Mouse (Mus musculus) cerebellum, postnatal 36 days (tissue): ENCODE data around the gene Sars.
A peak's percentile ranks its signal among the peaks of the same experiment; 100 is the strongest.

ENCODE experiments used
- DNase-seq, 2 experiments: peaks; one replicate each; pipeline ENCODE4 v3.0.0; 2021 to 2022; ENCODE audit warnings: mixed read lengths in 2 of 2

The Sars gene

DNA sequence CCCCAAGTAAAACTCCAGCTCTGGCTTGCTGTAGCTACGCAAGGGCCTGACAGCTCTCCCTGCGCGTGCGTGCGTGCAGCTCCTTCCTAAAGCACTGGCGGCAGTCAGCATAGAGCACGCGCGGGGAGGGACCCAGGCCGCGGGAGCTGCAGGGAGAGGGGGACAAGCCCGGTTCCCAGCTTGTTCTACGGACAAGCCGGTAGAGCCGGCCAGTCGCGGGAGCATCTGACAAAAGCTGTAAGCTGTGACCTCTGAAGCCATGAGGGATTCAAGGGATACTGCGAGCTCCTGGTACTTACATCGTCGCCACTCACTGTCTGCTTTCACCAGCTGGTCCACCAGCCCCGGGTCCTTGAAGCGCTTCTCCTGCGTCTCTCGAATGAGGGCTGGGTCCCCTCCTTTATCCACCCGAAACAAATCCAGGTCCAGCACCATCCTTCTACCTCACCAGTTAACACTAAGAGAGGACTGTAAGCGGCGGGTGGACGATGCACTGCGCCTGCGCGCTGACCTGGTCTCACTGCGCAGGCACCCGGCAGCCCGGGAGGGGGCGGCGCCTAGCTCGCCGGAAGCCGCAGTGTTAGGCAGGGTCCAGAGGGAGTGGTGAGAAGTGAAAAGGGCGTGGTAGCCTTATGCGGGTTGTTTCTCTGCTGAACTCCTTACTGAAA is at the start of gene Sars:
Gene Sars (minus strand): TSS at position 512 of the 668 bp plus-strand sequence.
- DNase-seq = peak; percentile 91 to 93

GRCm38 (mm10) chr3:108489968-108490367 is 45.0 kb upstream of the Sars start:
- DNase-seq = no peak

DNA sequence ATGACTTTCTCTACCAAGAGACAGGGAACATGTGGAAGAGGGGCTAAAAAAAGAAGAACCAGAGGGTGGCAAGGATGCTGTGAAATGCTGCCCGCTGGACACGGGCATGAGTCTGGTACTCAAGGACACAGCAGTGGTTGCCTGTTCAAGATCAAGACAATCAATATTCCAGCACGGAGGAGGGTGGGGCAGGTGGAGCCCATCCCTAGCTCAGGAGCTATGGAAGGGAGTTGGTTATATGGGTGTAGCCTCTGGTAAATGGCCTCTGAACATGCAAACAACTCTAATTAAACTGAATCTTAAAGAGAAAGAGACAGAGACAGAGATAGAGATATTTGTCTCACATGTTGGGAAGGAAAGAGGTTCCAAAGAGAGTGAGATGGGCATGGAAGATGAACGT is 39.7 kb upstream of the Sars start:
- DNase-seq = no peak

DNA sequence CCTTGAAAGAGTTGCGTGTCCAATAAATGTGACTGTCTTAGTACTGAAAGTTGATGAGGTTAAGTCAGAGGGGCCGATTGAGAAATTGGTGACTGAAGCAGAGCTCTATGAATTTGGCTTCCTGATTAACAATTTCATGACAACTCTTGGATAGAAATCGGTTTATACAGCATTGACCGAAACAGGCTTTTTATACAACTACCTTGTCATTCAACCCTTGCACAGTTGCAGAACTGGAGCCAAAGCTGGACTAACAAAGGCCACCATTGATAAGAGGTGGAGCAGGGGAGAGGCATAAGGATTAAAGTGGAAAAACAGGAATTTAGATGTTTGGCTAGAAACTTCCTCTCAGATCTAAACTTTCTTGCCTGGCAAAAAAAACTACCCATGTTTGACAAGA is 33.8 kb upstream of the Sars start:
- no peak for DNase-seq

DNA sequence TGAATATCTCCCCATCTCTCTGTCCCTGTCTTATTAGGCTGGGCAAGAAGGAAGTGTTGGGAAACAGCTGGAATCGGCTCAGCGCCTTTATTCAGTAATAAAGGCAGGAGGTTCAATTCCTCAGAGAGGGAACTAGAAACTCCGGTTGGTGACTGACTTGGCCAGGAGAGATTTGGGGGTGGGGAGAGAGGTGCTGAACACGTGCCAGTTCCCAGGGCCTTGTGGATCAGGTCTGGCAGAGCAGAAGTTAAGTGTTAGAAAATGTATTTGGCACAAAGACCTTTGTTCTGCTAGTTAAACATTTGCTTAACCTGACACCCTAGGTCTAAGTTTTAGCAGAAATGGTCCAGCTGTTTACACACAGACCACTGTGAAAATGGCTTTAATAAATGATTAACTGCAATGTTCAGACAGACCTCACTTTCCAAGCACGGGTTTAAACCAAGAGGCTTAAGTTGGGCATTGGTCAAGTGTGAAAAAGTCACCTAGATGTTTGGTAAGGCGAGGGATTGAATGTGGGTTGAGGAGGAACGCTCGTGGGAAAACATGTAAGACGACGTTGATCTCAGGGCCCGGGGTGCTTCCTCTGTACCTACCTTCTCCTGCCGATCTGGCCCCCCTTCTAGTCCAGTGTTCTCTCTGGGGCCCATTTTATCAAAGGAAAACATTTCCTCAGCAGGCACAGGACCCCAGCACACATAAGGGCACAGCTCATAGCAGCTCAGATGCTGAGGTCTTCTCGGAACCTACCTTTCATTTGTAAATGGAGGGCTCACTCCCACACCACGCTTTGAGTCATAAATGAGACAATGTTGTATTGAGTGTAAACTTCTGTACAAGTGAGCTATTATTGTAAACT is 32.0 kb upstream of the Sars start:
- no peak for DNase-seq

- no peak for DNase-seq
Observed at GRCm38 (mm10) chr3:108475496-108475895, 30.5 kb upstream of the Sars start.

GRCm38 (mm10) chr3:108474969-108475368 is 30.0 kb upstream of the Sars start:
- DNase-seq = no peak

DNA sequence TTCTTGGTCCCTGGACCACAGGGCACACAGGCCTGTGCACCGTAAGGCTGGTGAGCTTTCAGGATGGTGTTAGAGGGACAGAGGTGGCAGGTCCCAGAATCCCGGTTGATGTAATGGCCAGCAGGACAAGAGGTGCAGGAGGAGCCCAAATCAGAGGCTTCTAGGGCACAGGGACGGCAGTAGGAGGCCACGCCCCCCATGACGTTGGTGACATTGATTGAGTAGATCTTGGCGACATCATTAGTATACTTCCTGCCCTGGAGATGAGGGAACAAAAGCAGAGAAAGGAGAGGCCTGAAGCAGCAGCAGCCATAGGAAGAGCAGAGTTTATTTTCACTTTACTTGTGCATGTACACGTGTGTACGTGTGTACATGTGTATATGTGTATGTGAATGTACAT is 22.8 kb upstream of the Sars start:
- DNase-seq = no peak

GRCm38 (mm10) chr3:108466425-108466824 is 21.4 kb upstream of the Sars start:
- peak; percentile 22 to 31 for DNase-seq

DNA sequence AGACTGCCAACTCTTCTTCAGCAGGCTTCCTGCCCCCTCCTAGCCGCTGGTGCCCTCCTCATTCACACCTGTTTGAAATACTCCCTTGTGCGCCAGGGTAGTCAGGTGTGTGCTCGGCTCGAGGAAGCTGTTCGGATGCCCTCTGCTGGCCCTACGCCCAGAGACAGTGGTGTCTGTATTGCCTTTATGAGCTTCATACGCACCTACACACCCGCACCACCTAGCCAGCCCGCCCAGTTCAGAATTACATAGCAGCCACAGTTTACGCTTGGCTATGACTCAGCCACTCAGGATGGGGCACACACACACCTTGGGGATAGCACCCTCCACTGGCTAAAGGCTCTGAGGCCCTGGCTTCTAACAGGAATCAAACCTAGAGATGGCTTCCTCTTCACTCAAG is 13.9 kb upstream of the Sars start:
- no peak for DNase-seq

DNA sequence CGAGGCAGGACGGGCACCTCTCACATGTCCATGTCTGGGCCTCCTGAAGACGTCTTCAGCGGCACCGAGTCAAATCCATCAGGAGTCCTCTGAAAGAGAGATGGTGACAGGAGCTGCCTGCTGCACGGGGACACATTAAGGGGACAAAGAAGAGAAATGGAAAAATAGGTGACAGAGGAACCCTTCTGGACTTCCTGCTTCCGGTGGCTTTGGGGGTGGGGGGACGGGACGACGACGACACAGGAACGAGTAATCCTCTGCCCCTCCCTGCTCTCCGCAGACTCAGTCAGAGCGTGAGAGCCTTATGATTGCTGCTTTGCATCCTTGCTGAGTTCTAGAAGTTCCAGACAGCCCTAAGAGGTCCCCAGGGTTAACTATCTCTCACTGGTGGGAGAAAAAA is 13.4 kb upstream of the Sars start:
- DNase-seq = no peak

DNA sequence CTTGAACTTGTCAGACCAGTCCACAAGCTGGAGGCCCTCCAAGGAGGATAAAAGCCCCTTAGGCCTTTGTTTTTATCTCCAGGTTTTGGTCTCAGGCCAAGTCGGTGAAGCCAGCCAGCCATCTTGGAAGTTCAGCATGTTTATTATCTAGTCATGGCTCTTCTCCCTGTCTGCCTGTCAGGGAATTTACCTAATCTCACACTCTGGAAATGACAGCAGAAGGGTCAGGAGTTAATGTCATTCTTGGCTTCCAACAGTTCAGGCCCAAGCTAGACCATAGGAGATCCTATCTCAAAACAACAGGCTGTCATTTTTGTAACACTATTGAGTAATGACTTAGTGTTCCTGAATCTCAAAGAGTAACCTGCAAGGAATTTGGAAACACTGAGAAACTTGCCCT is 9.2 kb upstream of the Sars start:
- DNase-seq = no peak

DNA sequence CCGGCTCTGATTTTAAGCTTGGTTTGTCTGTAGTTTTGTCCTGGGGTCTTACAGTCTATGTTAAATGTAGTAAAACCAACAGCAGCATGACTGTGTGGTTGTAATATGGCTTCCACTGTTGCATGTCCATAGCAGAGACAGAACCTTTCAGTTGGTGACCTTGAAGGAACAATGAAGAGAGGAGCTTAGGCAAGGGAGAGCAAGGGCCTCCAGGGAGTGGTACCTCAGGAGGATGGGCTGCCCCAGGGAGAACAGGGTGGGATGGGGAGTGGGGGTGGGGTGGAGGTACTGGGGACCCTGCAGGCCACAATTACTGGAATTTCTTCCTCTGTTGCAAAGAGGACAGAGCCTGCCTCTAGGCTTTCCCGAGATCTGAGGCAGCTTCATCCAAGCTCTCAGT is 7.0 kb upstream of the Sars start:
- no peak for DNase-seq

DNA sequence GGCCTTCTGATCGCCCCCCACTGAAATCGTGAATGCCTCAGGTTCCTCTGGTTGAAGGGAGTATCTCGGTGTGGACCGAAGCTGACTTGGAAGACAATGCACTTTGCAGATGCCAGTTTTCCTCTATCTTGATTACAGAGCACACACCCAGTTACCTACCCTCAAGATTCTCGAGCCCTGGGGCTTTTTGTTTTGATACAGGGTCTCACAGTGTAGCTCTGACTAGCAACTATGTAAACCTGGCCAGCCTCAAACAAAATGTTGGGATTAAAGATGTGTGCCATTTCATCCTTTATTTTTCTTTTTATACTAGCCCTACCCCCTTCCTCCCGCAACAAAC is 327 bp upstream of the Sars start:
- DNase-seq = no peak

DNA sequence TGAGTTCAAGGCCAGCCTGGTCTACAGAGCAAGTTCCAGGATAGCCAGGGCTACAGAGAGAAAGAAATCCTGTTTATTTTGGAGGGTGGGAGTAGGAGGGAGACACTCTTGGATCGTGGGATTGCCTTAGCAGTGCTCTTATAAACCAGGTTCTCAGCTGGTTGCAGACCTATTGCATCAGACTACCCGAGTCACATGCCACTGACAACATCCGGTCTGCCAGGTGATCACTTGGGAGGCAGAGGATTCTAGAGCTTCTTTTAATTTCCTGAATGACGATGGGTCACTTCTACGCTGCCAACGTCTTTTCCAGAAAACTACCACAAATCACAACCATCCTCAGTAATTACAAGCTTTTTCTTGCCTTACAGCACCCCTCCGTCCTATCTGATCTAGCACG is 980 bp downstream of the Sars start:
- DNase-seq = peak; percentile 28 to 30

- DNase-seq = no peak
Observed at GRCm38 (mm10) chr3:108436380-108436714, 8.7 kb downstream of the Sars start.

- DNase-seq = no peak
Observed at GRCm38 (mm10) chr3:108435701-108436379, 9.2 kb downstream of the Sars start.

DNA sequence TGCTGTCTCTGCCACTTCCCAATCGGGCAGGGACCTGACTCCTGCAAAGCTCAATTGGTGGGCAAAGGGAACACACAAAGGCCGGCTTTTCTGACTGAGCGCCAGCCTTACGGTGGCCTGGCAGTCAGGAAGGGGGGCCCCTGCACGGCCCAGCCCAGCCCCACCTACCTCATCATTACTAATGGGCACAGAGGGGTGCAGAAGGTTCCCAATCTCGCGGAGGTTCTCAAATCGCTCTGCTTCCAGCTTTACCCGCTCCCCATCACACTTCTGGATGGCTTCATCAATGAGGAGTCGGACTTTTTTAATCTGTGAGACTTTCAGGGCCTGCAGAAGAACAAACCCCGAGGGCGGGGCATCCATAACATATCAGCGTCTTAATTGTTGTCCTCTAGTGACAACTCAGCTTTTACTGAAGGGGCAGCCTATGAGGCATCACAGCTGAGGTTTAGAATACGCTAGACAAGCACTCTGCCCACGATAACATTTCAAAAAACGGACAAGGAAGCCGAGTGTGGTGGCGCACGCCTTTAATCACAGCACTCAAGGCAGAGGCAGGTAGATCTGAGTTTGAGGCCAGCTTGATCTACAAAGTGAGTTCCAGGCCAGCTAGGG is 11.0 kb downstream of the Sars start:
- DNase-seq = no peak

- DNase-seq = no peak
Observed at GRCm38 (mm10) chr3:108433188-108433880, 11.7 kb downstream of the Sars start.

GRCm38 (mm10) chr3:108432542-108433187 is 12.3 kb downstream of the Sars start:
- DNase-seq = no peak

DNA sequence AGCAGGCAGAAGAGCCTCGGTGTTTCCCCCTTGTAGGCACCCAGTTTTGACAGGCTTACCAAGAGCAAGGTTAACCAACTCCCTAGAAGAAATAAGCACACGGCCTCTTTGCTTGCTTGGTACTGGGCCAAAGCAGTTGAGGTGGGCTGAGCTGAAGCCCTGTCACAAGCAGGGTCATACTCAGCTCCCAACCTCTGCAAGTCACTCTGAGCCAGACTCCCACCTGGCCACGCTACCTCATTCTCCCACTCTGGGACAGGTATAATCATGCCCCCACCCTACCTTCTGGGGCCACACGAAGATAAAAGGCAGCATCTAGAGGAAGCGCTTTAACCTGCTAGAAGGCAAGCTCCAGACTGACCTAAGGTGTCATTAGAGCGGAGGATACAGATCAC is 19.4 kb downstream of the Sars start:
- DNase-seq = no peak

GRCm38 (mm10) chr3:108424944-108425623 is 19.9 kb downstream of the Sars start:
- DNase-seq = no peak
